Mouse (Mus musculus): ENCODE results near the gene Rhbdd1. TPM values are rescaled to one million over a fixed set of nuclear protein-coding genes. Genes with fewer than 3 reads are reported as not detected.
A peak's percentile ranks its signal among the peaks of the same experiment; 100 is the strongest.

The Rhbdd1 gene
- polyA plus RNA-seq, 1 experiment from 2014 or later, result 8.7 TPM

DNA sequence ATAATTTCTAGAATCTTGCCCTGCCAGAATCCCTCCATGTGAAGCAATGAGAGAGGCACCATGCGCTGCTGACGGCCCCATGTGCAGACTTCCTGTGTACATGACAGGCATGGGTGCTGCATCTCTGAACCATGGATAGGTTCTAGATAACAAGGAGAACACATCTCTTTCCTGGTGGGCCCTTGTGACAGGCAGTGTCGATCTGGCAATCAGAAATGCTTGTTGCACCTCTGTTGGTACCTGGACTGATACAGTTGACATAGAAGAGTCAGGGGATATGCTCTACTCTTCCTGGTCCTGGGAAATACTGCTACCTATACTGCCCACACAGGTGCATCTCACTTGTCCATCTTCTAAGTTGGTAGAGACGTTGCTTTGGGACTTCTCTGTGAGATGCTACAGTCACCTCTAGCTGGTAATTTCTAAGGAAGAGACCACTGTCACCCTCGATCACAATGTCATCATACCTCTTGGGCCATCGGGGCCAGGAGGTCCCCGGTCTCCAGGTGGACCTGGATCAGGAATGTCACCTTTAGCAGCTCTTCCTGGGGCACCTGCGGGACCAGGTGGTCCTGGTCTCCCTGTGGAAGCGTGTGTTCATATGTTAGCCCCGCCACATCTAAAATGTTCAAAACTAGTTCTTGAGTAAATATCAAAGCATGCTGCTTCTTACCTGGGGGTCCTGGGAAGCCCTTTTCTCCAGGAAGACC lies 154.4 kb downstream of the Rhbdd1 start:
- no peak overlapping the region for H3K4me3 ChIP-seq
- no peak overlapping the region for H3K9ac ChIP-seq

DNA sequence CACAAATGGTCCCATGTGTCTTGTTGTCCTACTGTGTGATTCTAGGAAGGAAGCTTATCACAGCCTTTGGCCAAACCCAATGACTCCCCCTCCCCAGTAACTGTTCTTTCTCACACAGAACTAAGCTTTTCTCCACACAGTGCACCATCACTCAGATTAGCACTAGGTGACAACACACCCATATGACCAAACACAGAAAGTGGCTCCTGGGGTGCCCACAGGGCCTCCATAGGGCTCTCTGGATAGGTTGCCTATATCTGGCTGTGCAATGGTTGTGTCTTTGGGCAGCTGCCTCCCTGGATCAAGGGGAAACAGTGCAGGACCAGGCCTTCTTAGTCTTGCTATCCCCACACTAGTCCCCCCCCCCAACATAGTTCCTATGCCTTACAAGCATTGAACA lies 157.2 kb downstream of the Rhbdd1 start:
- Histone ChIP-seq H3K36me3 (no peaks in the 10 kb centered on the region), H3K27me3 (replicated peaks) (no peaks in the 10 kb centered on the region), H3K4me3 (no peak overlapping the region), H3K4me1 (peaks cover 20% of the 10 kb centered on the region), H3K4me2 (no peak overlapping the region), H3K9ac (no peak overlapping the region), H3K9me3 (no peaks in the 10 kb centered on the region), H3K27ac (replicated peaks) (no peak overlapping the region)
- no peak for ATAC-seq (ENCODE audit: extremely low read depth, insufficient number of reproducible peaks, low FRiP score, low TSS enrichment)

More for the DNA sequence above, 154.4 kb downstream of the Rhbdd1 start:
- no peaks in the 10 kb centered on the region for H3K9me3 ChIP-seq
- no peaks in the 10 kb centered on the region for H3K36me3 ChIP-seq
- H3K4me1 ChIP-seq, result peaks cover 17% of the 10 kb centered on the region
- no peak overlapping the region for H3K4me2 ChIP-seq
- no peak for ATAC-seq (ENCODE audit: extremely low read depth, insufficient number of reproducible peaks, low FRiP score, low TSS enrichment)
- WGBS, result 75% methylated on average over 10 of the region's 10 CpGs
- H3K27ac ChIP-seq (replicated peaks), result no peak overlapping the region
- H3K27me3 ChIP-seq (replicated peaks), result no peaks in the 10 kb centered on the region

GRCm38 (mm10) chr1:82474461-82474961 lies 158.3 kb downstream of the Rhbdd1 start:
- H3K4me2 ChIP-seq, result no peak overlapping the region
- 42% methylated on average over 4 of the region's 4 CpGs for WGBS
- no peak for ATAC-seq (ENCODE audit: extremely low read depth, insufficient number of reproducible peaks, low FRiP score, low TSS enrichment)

GRCm38 (mm10) chr1:82475254-82475653 lies 159.0 kb downstream of the Rhbdd1 start:
- WGBS, result 77% methylated on average over 5 of the region's 5 CpGs
- no peaks in the 10 kb centered on the region for H3K36me3 ChIP-seq
- no peak overlapping the region for H3K4me3 ChIP-seq
- ATAC-seq (ENCODE audit: extremely low read depth, insufficient number of reproducible peaks, low FRiP score, low TSS enrichment), result no peak
- H3K4me2 ChIP-seq, result no peak overlapping the region
- no peak overlapping the region for H3K9ac ChIP-seq
- no peaks in the 10 kb centered on the region for H3K27me3 ChIP-seq (replicated peaks)
- H3K4me1 ChIP-seq, result peaks cover 12% of the 10 kb centered on the region
- H3K27ac ChIP-seq (replicated peaks), result no peak overlapping the region
- no peaks in the 10 kb centered on the region for H3K9me3 ChIP-seq

More at GRCm38 (mm10) chr1:82474461-82474961, 158.3 kb downstream of the Rhbdd1 start:
- H3K4me1 ChIP-seq, result peaks cover 12% of the 10 kb centered on the region
- no peak overlapping the region for H3K9ac ChIP-seq
- H3K4me3 ChIP-seq, result no peak overlapping the region
- H3K27me3 ChIP-seq (replicated peaks), result no peaks in the 10 kb centered on the region
- H3K9me3 ChIP-seq, result no peaks in the 10 kb centered on the region
- no peaks in the 10 kb centered on the region for H3K36me3 ChIP-seq
- no peak overlapping the region for H3K27ac ChIP-seq (replicated peaks)

DNA sequence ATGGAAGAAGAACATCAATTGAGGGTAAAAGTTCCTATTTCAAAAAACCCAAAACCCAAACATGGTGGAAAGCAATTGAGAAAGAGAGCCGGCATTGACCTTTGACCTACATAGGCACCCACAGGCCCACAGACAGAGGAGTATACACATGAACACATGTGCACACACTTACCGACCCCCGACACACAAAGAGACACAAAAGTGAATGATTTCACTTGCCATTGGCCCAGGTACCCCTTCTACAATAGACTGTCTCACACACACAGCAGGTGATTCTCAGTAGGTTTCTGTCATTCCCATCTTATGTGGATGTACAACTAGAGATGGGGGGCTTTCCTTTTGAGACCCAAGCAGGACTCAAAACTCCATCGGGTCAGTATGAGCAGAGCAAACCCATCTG lies 159.6 kb downstream of the Rhbdd1 start:
- Histone ChIP-seq H3K4me1 (peaks cover 12% of the 10 kb centered on the region), H3K9ac (no peak overlapping the region), H3K36me3 (no peaks in the 10 kb centered on the region), H3K27me3 (replicated peaks) (no peaks in the 10 kb centered on the region), H3K9me3 (no peaks in the 10 kb centered on the region), H3K4me3 (no peak overlapping the region), H3K4me2 (no peak overlapping the region), H3K27ac (replicated peaks) (no peak overlapping the region)
- ATAC-seq (ENCODE audit: extremely low read depth, insufficient number of reproducible peaks, low FRiP score, low TSS enrichment), result no peak
- 78% methylated on average over 4 of the region's 4 CpGs for WGBS

DNA sequence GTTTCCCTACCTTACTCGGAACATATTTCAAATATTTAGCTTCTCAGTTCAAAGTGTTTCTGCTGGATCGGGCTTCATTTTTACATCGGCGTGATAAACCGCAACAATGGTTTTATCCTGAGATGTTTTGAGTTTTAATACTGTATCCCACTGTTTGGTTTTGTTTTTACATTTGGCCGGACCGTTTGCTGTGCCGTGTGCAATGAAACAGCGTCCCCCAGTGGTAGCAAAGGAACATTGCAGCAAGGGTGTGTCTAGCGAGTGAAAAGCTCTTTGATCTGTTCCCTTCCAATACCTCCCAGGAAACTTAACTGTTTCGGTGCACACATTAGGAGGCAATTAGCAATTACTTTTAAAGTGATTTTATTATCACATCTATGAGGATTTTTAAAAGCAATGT lies 160.0 kb downstream of the Rhbdd1 start:
- 49% methylated on average over 11 of the region's 11 CpGs for WGBS
- Histone ChIP-seq H3K4me2 (peak overlapping the region; percentile 42; the same call in 1 of the 2 replicates), H3K36me3 (no peaks in the 10 kb centered on the region), H3K4me1 (peaks cover 12% of the 10 kb centered on the region), H3K27ac (replicated peaks) (no peak overlapping the region), H3K27me3 (replicated peaks) (no peaks in the 10 kb centered on the region), H3K9me3 (no peaks in the 10 kb centered on the region), H3K9ac (no peak overlapping the region), H3K4me3 (no peak overlapping the region)
- ATAC-seq (ENCODE audit: extremely low read depth, insufficient number of reproducible peaks, low FRiP score, low TSS enrichment), result no peak

DNA sequence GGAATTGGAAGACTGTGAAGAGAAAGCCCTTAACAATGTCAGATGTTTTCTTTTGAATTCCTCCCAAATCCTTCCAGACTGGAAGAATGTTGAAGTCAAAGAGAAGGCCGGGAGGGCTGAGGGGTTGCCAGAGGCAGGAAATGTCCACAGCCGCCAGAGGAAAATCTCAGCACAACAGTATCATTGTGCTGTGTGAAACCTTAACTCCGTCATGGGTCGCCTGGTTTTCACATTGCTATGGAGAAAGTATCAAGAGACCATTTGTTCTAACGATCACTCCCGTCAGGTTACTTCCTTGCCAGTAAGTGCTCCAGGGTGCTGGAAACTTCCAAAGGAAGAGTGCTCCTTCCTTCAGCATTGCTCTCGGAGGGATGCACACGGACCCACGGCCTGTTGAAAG lies 160.5 kb downstream of the Rhbdd1 start:
- Histone ChIP-seq H3K27ac (replicated peaks) (peak overlapping the region; percentile 73), H3K4me2 (peak overlapping the region; percentile 42; the same call in 1 of the 2 replicates), H3K4me3 (no peak overlapping the region), H3K27me3 (replicated peaks) (no peaks in the 10 kb centered on the region), H3K4me1 (peaks cover 12% of the 10 kb centered on the region), H3K9me3 (no peaks in the 10 kb centered on the region), H3K9ac (no peak overlapping the region), H3K36me3 (no peaks in the 10 kb centered on the region)
- ATAC-seq (ENCODE audit: extremely low read depth, insufficient number of reproducible peaks, low FRiP score, low TSS enrichment), result no peak
- 38% methylated on average over 9 of the region's 9 CpGs for WGBS

DNA sequence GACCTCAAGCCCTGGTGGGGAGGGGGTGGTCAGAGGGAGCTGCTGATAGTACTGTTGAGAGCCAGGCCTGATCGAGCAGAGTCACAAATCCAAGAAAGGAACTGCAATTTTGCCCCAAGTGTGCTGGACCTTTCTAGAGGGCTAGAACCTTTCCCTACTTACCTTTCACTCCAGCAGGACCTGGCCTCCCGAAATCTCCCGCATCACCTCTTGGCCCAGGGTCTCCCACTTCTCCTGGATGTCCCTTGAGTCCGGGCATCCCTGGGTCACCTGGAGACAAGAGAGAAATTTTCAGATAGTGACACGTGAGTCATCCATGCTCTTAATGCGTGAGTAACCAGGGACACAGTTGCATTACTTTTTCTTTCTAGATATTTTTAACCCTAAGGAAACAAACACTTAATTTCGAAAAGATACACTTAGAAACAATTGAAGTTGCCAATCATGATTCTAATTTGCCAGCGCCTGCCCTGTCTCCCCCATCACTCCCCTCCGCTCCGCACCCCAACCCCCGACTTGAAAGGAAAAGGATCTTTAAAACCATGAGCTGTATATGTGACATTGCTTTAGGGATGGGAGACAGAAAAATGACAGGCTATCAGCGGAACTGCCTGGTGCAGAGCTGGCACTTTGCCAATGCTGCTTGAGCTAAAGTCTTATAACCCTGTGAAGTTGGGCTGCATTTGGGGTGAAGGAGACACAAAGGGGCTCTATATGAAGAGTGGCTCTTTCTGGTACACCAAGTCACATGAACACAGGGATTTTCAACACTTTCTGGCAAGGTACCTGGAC lies 163.6 kb downstream of the Rhbdd1 start:
- Histone ChIP-seq H3K27ac (replicated peaks) (no peak overlapping the region), H3K36me3 (no peaks in the 10 kb centered on the region), H3K4me3 (no peak overlapping the region), H3K4me1 (peaks cover 4% of the 10 kb centered on the region; the same call in 1 of the 2 replicates), H3K4me2 (no peak overlapping the region), H3K27me3 (replicated peaks) (no peaks in the 10 kb centered on the region), H3K9me3 (no peaks in the 10 kb centered on the region), H3K9ac (no peak overlapping the region)
- 67% methylated on average over 12 of the region's 12 CpGs for WGBS
- ATAC-seq (ENCODE audit: extremely low read depth, insufficient number of reproducible peaks, low FRiP score, low TSS enrichment), result no peak

GRCm38 (mm10) chr1:82482371-82482770 lies 166.1 kb downstream of the Rhbdd1 start:
- WGBS, result 72% methylated on average over 7 of the region's 7 CpGs
- Histone ChIP-seq H3K4me1 (no peaks in the 10 kb centered on the region), H3K4me2 (no peak overlapping the region), H3K36me3 (no peaks in the 10 kb centered on the region), H3K27me3 (replicated peaks) (no peaks in the 10 kb centered on the region), H3K9ac (no peak overlapping the region), H3K27ac (replicated peaks) (no peak overlapping the region), H3K9me3 (no peaks in the 10 kb centered on the region), H3K4me3 (no peak overlapping the region)
- no peak for ATAC-seq (ENCODE audit: extremely low read depth, insufficient number of reproducible peaks, low FRiP score, low TSS enrichment)

DNA sequence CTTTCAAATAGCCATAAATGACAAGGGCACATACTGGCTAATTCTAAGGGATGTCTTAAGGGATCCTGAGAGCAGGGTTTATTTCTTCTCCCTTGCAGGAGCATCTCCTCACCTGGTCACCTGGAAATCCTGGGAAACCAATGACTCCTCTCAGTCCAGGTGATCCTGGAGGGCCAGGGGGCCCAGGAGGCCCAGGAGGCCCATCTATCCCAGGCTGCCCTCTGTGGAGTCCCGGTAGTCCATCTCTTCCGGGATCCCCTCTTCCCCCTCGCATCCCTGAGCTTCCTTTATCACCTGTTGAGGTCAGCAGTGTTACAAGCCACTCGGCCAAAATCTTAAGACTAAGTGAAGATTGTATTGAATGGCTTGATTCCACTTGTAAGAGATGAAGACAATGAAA lies 170.1 kb downstream of the Rhbdd1 start:
- Histone ChIP-seq H3K9ac (no peak overlapping the region), H3K27ac (replicated peaks) (no peak overlapping the region)
- WGBS, result 71% methylated on average over 4 of the region's 4 CpGs

DNA sequence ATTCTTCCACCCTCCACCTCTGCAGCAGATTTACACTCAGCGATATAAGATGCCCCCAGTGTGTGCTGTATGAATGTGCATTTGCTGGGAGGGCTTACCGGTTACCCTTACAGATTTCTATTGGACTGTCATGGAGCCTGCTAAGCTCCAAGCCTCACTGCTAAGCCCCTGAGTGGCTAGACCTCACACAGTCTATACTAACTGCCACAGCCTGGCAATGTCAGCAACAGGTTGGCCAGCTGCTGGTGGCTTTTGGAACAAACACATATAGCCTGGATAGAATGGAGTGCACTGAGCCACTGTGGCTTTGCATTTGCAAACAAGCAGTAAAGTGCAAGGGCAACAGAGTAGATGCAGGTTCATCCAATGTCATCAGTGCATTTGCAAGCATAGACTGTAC lies 175.7 kb downstream of the Rhbdd1 start:
- 80% methylated on average over 2 of the region's 2 CpGs for whole genome bisulfite sequencing
- no peak overlapping the region for H3K4me2 ChIP-seq
- no peaks in the 10 kb centered on the region for H3K4me1 ChIP-seq
- H3K27me3 ChIP-seq (replicated peaks), result no peaks in the 10 kb centered on the region
- no peak for ATAC-seq (ENCODE audit: extremely low read depth, insufficient number of reproducible peaks, low FRiP score, low TSS enrichment)
- no peak overlapping the region for H3K27ac ChIP-seq (replicated peaks)
- H3K9me3 ChIP-seq, result no peaks in the 10 kb centered on the region
- no peaks in the 10 kb centered on the region for H3K36me3 ChIP-seq
- no peak overlapping the region for H3K9ac ChIP-seq
- H3K4me3 ChIP-seq, result no peak overlapping the region

More for the DNA sequence above, 170.1 kb downstream of the Rhbdd1 start:
- Histone ChIP-seq H3K4me1 (no peaks in the 10 kb centered on the region), H3K36me3 (no peaks in the 10 kb centered on the region), H3K4me2 (no peak overlapping the region), H3K9me3 (no peaks in the 10 kb centered on the region), H3K4me3 (no peak overlapping the region), H3K27me3 (replicated peaks) (no peaks in the 10 kb centered on the region)
- no peak for ATAC-seq (ENCODE audit: extremely low read depth, insufficient number of reproducible peaks, low FRiP score, low TSS enrichment)

All from heart, embryonic 13.5 days (tissue).